Mouse (Mus musculus) erythroblast, adult 5-6 weeks (primary cell): Measurements from ENCODE around the gene Oaz3. TPM values are rescaled to one million over a fixed set of nuclear protein-coding genes. Genes with fewer than 3 reads are reported as not detected.
A peak's percentile ranks its signal among the peaks of the same experiment; 100 is the strongest.

Source experiments
- ATAC-seq: replicated peaks from 2 replicates; pipeline ENCODE4 v1.8.0; 2016; ENCODE audit warnings: moderate number of reproducible peaks, mild to moderate bottlenecking, moderate TSS enrichment, inconsistent platforms; ENCODE audit not compliant: poor library complexity, low FRiP score, severe bottlenecking
- total RNA-seq, 2 experiments: library from RNA; stranded (forward) in 1 of 2; stranded (reverse) in 1 of 2; fragments of 150-400 nt in 1 of 2; fragments of 200-764, 138-1000 nt in 1 of 2; gene quantifications; 2 replicates each; pipeline versions ENCODE4 v1.2.3 to v1.2.4; 2015 to 2017; ENCODE audit warnings: low replicate concordance in 2 of 2

Gene Oaz3
- total RNA-seq, 2 experiments from 2014 or later = not detected

DNA sequence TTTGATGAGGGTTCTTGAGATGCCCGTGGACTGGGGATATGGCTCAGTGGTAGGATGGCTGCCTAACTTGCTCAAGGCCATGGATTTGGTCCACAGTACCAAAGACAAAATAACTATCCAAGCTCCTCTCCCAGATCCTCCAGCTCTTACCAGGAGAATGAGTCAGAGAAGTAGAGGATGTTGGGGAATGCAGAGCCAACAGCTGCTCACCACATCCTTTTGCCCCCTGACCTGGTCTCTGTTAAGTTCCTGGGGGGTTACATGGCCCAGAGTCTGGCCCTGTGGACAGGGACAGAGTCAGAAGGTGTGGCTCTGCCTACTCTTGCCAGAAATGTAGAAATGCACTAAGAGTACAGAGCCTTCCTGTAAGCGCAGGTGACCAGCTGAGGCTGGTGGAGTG, 16.1 kb upstream of the Oaz3 start:
- ATAC-seq = no peak

DNA sequence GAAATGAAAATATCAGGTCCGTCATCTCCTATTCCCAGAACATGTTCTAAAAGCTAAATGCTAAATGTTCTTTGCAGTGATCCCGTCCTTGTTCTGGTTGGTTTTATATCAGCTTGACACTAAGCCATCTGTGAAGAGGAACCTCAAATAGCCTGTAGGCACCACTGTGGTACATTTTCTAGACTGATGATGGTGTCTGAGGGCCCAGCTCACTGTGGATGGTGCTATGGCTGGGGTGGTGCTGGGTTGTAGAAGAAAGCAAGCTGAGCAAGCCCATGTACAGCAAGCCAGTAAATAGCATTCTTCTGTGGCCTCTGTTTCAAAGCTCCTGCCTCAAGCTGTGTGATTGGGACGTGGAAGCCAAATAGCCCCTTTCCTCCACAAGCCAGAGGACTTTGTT, 13.3 kb upstream of the Oaz3 start:
- no peak for ATAC-seq

DNA sequence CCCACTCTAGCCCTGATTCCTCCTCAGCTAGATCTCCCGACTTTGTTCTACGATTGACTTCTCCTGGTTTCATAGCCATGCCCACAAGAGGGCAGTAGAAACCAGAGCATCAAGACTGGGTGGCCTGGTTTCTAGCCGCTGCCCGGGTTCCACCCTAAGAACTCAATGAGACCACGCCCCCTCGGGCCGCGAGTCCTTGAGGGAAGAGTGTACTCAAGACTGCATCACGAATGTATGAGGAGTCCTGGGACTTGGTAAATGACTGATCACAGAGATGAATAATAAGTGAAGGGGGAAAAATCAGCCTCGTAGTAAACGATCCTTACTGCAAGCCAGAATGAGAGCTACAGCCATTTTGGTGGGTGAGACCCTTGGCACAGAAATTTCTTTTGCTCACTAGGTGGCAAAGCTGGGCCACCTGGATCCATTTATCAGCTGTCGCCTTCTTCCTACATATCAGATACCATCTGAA, 12.8 kb upstream of the Oaz3 start:
- ATAC-seq = peak; percentile 89

DNA sequence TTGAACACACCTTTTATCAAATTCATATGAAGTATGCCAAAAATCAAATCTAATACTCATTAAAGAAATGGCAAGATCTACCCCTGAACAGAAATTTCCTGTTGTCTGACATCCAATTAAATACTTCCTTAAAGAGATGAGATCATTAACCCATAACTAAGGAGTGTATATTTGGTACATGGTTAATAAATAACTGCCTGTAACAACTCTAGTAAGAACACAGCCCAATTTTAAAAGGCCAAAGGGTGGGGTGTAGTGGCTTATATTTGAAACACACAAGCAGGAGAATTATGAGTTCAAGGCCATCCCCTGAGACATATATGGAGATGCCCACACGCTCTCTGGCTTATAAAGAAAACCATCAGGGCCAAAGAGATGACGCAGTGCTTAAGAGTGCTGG, 5.7 kb upstream of the Oaz3 start:
- ATAC-seq = no peak

DNA sequence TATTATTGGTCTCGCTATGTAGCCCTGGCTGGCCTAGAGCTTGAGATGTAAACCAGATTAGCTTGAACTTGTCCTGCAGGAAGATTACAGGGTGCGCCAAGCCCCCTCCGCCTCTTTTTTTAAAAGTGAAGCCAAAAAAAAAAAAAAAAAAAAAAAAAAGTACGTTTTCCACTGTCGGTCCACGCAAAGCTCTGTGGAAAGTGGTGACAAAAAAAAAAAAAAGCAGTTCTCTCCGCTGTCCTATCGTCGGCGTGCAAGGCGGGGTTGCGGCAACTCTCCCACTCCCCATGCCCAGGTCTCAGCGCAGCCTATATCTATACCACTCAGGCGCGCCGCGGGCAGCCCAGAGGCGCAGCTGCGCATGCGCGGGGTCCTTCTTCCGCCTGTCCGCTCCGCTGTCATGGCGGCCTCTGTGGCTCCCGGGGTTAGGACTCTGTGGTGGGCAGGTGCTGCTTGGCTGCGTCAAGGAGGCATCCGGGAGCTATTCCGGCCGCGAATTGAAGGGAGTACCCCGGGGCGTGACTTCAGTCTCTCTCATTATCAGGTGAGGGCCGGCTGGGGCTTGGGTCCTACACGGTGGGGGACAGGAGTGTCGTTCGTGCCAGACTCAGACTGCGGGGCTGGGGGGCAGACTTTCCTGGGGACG, 641 bp downstream of the Oaz3 start, which contains the start of gene Mrpl9:
Mrpl9 (plus strand) TSS at position 368 of the 646 bp plus-strand sequence.
- ATAC-seq = peak; percentile 98

DNA sequence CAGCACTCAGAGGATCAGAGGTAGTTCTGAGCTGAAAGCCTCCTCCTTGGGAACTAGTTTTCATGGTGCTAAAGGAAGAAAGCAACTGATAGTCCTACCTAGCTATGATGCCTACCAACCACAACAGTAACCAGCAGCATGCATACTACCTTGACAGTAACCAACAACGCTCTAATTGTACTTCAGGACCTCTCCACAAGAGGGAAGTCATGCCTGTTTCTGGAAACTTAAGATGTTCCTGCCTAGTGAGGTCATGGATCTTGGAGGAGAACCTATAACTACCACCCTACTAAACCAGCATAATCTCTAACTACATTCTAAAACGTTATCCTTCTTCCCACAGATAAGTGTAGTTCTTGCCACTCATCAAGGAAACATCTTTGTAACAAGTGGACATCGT, 2.5 kb downstream of the Oaz3 start:
- no peak for ATAC-seq

DNA sequence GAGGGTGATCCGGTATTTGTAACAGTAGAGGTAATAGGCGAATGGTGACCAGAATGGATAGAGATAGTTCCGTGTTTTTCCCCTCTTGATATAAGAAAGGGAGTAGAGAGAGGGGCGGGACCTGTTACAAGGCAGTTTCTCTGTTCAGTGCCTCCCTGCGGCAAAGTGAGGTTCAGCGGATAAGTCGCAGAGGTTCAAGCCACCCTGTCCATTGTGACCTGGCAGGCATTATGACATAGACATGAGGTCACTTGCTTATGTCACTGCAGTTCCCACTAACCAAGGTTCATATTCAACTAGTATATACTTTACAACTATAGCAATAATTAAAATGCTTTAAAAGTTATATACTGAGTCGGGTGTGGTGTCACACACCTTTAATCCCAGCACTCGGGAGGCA, 7.3 kb downstream of the Oaz3 start:
- no peak for ATAC-seq

DNA sequence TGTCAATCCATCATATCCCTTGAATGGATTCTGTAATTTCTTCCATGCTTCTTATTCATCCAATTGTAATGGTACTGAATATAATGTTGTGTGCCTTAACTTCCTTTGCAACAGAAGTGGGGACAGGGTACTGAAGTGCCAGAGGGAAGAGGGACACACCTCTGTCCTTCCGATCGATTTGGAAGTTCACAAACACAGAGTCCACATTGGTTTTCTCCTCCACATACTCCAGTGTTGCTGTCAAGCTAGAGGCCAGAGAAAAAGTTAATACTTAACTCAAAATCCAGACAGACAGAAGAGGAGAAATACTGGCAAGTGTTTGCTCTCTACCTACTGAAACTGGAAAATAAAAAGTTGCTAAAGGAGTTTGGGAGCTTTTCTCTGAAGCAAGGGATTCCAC, 9.4 kb downstream of the Oaz3 start:
- ATAC-seq = no peak

DNA sequence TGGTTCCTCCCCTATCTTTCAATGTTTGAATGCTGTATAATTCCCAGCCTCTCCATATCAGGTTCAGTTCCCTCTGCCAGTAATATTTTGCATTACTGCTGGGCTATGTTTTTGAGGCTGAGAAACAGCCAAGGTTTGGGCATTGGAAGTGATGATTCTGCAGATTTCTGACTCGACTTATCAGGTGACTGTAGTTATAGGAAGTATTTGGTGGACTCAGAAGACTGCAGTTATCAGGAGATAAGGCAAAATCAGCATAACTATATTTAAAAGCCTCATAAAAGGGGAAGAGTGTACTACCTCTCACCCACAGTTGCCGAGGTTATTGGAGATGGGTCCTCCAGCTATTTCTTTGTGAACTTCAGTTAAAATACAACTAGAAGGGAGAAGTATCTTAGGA, 12.7 kb downstream of the Oaz3 start:
- no peak for ATAC-seq

DNA sequence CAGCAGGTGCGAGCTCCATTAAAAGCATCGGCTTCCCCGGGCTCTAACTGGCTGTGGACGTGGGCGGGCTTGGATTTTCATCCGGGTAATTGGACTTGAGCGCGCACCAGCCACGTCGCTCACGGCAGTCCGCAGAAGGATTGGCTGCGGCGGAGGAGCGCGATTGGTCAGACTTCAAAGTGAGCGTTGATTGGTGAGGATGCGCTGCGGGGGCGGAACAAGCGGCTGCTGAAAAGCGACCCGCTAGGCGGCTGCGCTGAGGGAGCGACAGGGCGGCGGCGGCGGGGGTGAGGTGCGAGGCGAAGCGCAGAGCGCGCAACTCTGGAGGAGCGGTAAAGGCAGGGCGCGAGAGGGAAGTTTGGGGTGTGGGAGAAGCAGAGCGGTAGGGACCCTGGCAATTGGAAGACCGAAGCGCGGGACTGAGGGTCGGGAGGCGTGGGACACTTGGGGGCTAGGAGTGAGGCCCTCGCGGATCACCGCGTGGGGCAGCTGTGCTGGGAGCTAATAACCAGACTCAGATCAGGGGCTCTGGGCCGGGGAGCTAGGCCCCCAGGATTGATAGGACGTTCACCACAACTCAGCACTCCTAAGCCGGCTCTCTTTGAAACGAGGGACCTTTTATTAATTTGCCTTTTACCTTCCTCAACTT, 30.6 kb downstream of the Oaz3 start, which contains the start of gene Tdrkh:
Tdrkh (plus strand) TSS at position 243 of the 649 bp plus-strand sequence.
- peak; percentile 94 for ATAC-seq

DNA sequence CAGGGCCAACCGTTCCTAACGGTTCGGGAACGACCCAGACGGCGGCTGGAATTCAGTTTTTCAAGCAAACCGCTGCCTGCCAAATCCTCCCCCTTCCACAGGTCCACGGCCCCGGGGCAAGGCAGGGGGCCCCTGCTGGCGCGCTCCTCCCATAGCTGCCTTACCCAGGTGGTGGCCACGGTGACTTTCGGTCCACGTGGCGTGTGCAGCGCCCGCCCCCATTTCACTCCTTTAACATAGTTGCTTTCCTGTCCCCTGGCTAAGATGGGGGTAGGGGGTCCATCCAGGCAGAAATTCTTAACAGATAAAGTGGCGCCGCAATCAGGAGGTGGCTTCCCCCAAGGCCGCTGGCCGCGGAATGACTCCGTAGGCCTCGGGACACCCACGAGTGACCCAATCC, 31.2 kb downstream of the Oaz3 start:
- ATAC-seq = no peak

DNA sequence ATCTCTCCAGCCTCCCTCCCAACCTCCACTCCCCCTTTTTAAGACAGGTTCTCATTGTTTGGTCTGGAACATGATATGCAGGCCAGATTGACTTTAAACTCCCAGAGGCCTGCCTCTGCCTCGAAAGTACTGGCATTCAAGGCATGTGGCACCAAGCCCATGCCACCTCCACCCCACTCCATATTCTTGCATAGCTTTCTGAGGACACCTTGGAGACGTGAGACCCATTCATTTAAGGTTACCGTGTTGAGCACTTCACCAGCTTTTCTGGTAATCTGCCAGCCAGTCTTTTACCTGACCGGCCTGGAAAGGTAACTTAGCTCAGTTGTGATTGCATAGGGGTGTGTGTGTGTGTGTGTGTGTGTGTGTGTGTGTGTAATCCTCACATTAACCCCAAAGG, 38.2 kb downstream of the Oaz3 start:
- ATAC-seq = no peak

DNA sequence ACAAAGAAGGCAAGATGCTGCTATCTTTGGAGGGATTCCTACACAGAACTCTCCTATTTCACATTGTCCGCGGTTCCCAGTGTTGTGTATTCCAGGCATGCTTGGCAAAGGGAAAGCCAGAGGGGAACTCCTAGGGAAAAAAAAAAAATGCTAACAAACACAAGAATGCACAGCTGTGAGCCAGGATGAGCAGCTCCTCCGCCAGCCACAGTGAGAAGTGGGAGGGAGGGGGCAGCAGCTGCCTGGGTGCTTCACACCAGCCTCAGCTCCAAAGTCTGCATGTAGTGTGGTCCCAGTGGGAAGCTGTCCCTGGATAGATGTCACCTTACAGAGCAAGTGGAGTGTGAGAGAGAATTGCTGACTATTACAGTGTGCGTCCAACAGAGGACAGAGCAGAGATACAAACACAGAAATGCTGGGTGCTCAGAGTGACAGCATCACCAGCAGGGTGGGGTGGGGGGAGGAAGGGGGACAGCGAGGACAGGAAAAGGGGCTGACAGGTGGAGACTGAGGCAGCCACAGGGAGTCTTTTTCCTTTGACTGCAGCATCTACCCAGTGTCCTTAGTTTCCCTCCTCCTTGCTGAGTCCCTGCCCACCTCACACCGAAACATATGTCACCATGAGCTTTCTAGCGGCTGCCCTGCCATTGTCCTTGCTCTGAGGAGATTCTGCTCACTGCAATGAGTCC, 39.2 kb downstream of the Oaz3 start:
- ATAC-seq = no peak

DNA sequence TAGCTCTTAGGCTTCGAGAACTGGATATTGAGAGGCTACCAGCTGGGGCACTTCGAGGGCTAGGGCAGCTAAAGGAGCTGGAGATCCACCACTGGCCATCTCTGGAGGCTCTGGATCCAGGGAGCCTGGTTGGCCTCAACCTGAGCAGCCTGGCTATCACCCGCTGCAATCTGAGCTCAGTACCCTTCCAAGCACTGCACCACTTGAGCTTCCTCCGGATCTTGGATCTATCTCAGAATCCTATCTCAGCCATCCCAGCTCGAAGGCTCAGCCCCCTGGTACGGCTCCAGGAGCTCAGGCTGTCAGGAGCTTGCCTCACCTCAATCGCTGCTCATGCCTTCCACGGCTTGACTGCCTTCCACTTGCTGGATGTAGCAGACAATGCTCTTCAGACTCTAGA, 41.3 kb downstream of the Oaz3 start:
- no peak for ATAC-seq

DNA sequence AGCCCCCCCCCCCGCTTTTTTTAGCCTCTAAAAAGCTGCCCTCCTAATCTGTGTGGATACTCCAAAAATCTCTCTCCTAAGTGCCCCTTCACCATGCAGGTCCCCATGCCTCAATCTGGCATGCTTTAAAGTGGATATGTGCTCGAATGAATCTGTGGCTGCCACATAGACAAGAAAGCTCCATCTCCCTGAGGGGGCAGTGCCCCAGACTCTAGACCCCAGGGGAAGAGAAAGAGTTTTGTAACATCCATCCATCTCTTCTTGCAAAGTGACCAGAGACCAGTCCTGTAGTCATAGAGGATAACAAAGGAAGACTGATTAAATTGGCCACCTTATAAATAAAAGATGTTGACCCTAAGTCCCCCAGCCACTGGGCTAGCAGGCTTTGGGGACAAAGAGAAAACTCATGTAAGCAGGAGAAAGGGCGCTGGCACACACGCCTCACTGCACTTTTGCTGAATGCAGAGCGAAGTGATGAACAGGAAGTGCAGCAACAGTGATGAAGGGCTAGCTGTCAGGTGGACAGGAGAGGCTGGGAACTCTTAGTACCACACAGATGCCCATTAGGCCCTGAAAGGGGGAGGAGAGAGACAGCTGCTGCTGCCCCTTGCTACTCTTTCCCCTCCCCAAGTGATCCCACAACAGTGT, 43.9 kb downstream of the Oaz3 start:
- no peak for ATAC-seq

DNA sequence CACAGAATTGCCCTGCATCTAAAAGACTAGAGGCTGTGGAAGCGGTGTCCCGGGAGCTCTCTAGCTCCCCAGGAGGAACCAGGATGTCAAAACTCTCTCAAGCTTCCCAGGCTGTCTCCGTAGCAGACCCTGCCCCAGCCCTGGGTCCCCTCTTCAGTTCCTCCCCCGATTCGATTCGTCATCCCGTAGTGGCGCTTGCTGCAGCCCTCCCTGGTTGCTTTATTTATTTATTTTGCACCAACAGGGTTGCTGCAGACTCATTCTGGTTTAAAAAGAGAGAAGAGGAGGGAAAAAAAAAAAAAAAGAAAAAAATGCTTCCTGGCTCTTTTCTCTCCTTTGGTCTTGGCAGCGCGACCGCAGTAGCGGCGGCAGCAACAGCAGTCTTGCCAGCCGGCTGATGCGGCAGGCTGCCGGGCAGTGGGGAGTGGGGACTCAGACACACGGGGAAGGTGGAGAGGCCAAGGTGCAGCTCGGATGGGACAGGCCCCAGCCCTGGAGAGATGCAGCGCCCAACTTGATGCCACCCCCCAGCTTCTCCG, 44.7 kb downstream of the Oaz3 start:
- ATAC-seq = no peak

DNA sequence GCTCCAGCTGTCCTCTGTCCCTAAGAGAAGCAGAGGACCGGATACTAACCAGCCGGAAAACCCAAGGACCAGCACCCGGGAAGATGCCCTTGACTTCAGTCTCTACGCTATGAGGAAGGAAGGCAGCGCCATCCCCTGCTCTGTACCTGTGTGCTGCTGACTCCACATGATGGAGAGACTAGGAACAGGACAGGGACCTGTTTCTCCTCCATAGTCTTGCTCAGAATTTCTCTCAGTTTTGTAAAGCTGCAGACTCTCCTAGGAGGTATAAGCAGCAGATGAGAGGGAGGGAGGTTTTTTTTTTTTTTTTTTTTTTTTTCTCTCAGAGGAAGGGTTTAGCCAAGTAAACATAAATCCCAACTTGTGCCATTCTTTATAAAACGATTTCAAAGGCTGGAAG, 45.5 kb downstream of the Oaz3 start, which contains the start of gene Lingo4:
Lingo4 (plus strand) TSS at position 301 of the 400 bp plus-strand sequence.
- ATAC-seq = no peak

DNA sequence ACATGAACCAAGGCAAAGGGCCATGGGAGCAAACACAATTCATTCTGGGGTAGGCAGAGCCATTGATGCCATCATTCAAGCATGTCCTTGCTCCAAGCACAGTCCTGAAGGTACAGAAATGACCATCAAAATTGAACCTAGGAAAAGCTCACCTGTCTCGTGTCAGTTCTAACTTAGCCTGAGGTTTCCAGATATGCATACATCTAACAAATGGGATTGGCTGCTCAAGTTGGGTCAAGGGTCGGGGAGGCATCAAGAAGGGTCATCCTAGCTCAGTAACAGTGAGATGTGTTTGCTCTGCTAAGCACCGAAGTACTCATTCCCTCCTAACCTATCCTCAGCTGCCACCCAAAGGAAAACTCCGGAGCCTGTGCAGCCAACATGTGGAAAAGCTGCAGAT, 46.9 kb downstream of the Oaz3 start:
- ATAC-seq = no peak

DNA sequence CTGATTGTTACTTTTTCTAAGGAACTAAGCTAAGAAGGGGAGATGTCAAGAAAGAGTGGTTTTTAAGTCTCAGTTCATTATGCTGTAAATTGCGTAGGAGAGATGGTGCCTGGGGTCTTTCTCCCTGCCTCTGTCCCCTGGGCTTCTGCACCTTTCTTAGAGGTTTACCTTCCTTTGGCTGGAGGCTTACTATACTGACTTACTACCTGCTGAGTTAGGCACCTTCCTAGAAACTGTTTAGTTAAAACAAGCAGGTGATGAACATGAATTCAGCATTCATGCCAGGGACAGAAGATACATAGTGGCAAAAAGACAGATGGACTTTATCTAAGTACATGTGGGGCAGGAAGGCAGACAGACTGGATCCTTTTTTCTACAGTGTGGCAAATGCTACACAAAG, 47.4 kb downstream of the Oaz3 start:
- no peak for ATAC-seq

DNA sequence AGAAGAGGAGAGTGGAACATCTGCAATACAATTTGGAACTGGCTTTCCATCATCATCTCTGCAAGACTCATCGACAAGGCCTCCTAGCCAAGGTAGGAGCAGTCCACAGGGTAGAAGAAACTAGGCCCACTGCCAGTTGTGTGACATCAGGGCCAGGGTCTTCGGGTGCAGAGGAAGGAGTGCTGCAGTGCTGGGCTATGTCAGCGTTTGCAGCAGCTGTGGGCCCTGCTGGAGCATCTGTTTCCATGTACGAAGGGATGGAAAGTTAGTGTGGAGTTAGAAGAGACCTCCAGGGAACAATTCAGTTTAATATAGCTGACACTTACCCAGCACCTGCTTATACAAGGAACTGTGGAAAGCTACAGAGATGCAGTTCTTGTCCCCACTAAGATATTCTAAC, 50.7 kb downstream of the Oaz3 start:
- ATAC-seq = no peak
